ENCODE assay signal across 9 mouse cellular contexts in the genomic region with DNA sequence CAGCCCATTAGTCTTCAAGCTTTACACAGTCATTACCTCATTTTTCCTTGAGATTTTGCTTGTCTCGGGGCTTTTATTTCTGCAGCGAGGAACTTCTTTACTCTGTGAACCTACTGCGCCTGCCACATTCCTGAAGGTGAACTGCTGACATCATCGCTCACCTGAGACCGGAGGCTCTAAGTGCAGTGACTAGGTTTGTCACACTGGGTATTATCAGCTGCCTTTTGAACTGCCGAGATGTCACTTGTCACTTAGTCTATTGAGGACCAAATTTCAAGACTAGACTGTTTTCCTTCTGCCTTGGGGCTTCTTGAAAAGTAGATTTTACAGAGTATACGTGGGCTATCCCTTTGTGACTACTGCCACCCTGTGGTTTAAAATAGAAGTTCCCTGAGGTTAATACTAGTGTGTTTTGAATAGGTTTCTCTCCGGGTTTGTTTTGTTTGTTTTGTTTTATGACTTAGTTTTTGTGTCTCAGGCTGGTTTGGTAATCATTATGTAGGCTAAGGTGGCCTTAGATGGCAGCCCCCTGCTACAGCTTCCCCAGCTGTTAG. TPM values are rescaled to one million over a fixed set of nuclear protein-coding genes. Genes with fewer than 3 reads are reported as not detected.
A peak's percentile ranks its signal among the peaks of the same experiment; 100 is the strongest.
DNase-seq lines count a peak whose midpoint lies in the region; ATAC-seq and TF ChIP-seq lines count a peak whose summit lies in the region.
"Had no signal": no experiment of that assay in that cellular context is flagged by ENCODE, and none has a peak within 500 bp of the region (broad histone marks: within the 10 kb centered on the region; RNA-seq: fewer than 3 reads in every experiment).

No protein-coding gene starts in this region.

- TF ChIP-seq CTCF in liver, postnatal 0 days (IDR thresholded peaks at IDR 0.05; ENCODE audit: low read depth): peak; percentile 70
- TF ChIP-seq CTCF in lung, postnatal 0 days (IDR thresholded peaks at IDR 0.05): peak; percentile 80

- H3K9ac ChIP-seq in liver, postnatal 0 days (replicated peaks): no peak overlapping the region
- H3K9ac ChIP-seq in lung, postnatal 0 days (replicated peaks; ENCODE audit: low read depth): no peak overlapping the region

- WGBS in liver, postnatal 0 days (ENCODE audit: insufficient replicate concordance): 38% methylated on average over 8 of the region's 8 CpGs
- WGBS in lung, postnatal 0 days: 22% methylated on average over 8 of the region's 8 CpGs

- H3K4me2 ChIP-seq in liver, postnatal 0 days (ENCODE audit: low read depth, low read length): no peak overlapping the region
- peak overlapping the region; percentile 14; the same call in 1 of the 2 replicates for H3K4me2 ChIP-seq in lung, postnatal 0 days (replicated peaks; ENCODE audit: low read depth, low read length)

- H3K9me3 ChIP-seq in liver, postnatal 0 days (ENCODE audit: low read length): no peaks in the 10 kb centered on the region
- H3K9me3 ChIP-seq in lung, postnatal 0 days (ENCODE audit: low read length): no peaks in the 10 kb centered on the region

- H3K27ac ChIP-seq in liver, postnatal 0 days (ENCODE audit: low read depth): no peak overlapping the region
- H3K27ac ChIP-seq in lung, postnatal 0 days (ENCODE audit: low read length): no peak overlapping the region

- H3K4me1 ChIP-seq in liver, postnatal 0 days (ENCODE audit: insufficient read depth): peaks cover 10% of the 10 kb centered on the region
- H3K4me1 ChIP-seq in lung, postnatal 0 days (ENCODE audit: insufficient read depth, low read depth, low read length): peaks cover 18% of the 10 kb centered on the region; the same call in 1 of the 2 replicates

- no peak overlapping the region for H3K4me3 ChIP-seq in liver, postnatal 0 days (ENCODE audit: low read depth, low read length)
- no peak overlapping the region for H3K4me3 ChIP-seq in lung, postnatal 0 days (ENCODE audit: low read depth, low read length)

- TF ChIP-seq EP300 in liver, postnatal 0 days (IDR thresholded peaks at IDR 0.05; ENCODE audit: low read depth): no peak
- no peak for TF ChIP-seq EP300 in lung, postnatal 0 days (IDR thresholded peaks at IDR 0.05)

- H3K27me3 ChIP-seq in liver, postnatal 0 days (ENCODE audit: insufficient read depth, low read length): peaks cover 21% of the 10 kb centered on the region
- no peaks in the 10 kb centered on the region for H3K27me3 ChIP-seq in lung, postnatal 0 days (replicated peaks; ENCODE audit: insufficient read depth, low read length)

- no peak for ATAC-seq in liver, postnatal 0 days
- ATAC-seq in lung, postnatal 0 days: peak; percentile 48
- no peak for ATAC-seq in monocyte, adult 5-6 weeks (replicated peaks; ENCODE audit: insufficient number of reproducible peaks, low FRiP score, low TSS enrichment, poor library complexity, severe bottlenecking)

- no peaks in the 10 kb centered on the region for H3K36me3 ChIP-seq in liver, postnatal 0 days (replicated peaks; ENCODE audit: insufficient read depth, low read length)
- no peaks in the 10 kb centered on the region for H3K36me3 ChIP-seq in lung, postnatal 0 days (ENCODE audit: insufficient read depth, low read length)

- peak; percentile 67 to 82 for DNase-seq in cerebellum, postnatal 14 days
- no peak for DNase-seq in cerebellum, postnatal 4 days (ENCODE audit: low spot score in 2 of 2)
- DNase-seq in liver, postnatal 0 days: no peak
- DNase-seq in liver: no peak
- peak; percentile 66 for DNase-seq in embryo, embryonic 9.5 days (ENCODE audit: extremely low spot score)
- peak; percentile 76 for DNase-seq in lung, postnatal 0 days (ENCODE audit: low spot score)
- DNase-seq in ovary, adult 18-20 months (ENCODE audit: low spot score): no peak

RNA-seq across cellular contexts. Expression of gene Rpp25l, which starts 5.1 kb away (rescaled TPM):
- polyA plus RNA-seq in liver, postnatal 0 days (2015; fragmentation: Nextera tagmentation; extraction: Ambion mirVana): 30.9 and 31.7 TPM in 2 replicates
- 45.6 and 51.8 TPM in 2 replicates for polyA plus RNA-seq in lung, postnatal 0 days (2015; fragmentation: Nextera tagmentation; extraction: Ambion mirVana)
- total RNA-seq in monocyte, adult 5-6 weeks (2017): 11.6 to 17.4 TPM (median 12.0 TPM) in 3 replicates

RNA-seq across cellular contexts. Expression of gene Il11ra1, which starts 8.5 kb away (rescaled TPM):
- polyA plus RNA-seq in liver, postnatal 0 days (2015; fragmentation: Nextera tagmentation; extraction: Ambion mirVana): 28.5 and 33.2 TPM in 2 replicates
- polyA plus RNA-seq in lung, postnatal 0 days (2015; fragmentation: Nextera tagmentation; extraction: Ambion mirVana): 62.1 and 72.6 TPM in 2 replicates
- 25.4 to 27.9 TPM (median 27.7 TPM) in 3 replicates for total RNA-seq in monocyte, adult 5-6 weeks (2017)

RNA-seq across cellular contexts. Expression of gene Cntfr, which starts 11.4 kb away (rescaled TPM):
- 0.12 and 0.29 TPM in 2 replicates for polyA plus RNA-seq in liver, postnatal 0 days (2015; fragmentation: Nextera tagmentation; extraction: Ambion mirVana)
- polyA plus RNA-seq in lung, postnatal 0 days (2015; fragmentation: Nextera tagmentation; extraction: Ambion mirVana): 0.77 and 1.1 TPM in 2 replicates
- total RNA-seq in monocyte, adult 5-6 weeks (2017): not detected in 3 replicates

RNA-seq across cellular contexts. Expression of gene Dctn3, which starts 14.7 kb away (rescaled TPM):
- polyA plus RNA-seq in liver, postnatal 0 days (2015; fragmentation: Nextera tagmentation; extraction: Ambion mirVana): 64.0 and 65.2 TPM in 2 replicates
- 143 and 151 TPM in 2 replicates for polyA plus RNA-seq in lung, postnatal 0 days (2015; fragmentation: Nextera tagmentation; extraction: Ambion mirVana)
- total RNA-seq in monocyte, adult 5-6 weeks (2017): 122 to 157 TPM (median 150 TPM) in 3 replicates

RNA-seq across cellular contexts. Expression of gene Arid3c, which starts 22.7 kb away (rescaled TPM):
- not detected in 2 replicates for polyA plus RNA-seq in liver, postnatal 0 days (2015; fragmentation: Nextera tagmentation; extraction: Ambion mirVana)
- 0.06 TPM in 1 of 2 replicates, not detected in the other for polyA plus RNA-seq in lung, postnatal 0 days (2015; fragmentation: Nextera tagmentation; extraction: Ambion mirVana)
- not detected in 3 replicates for total RNA-seq in monocyte, adult 5-6 weeks (2017)
- polyA plus RNA-seq: heart, embryonic 16.5 days had no signal

Comparison
In these comparisons a context has a peak if more than half of its experiments do, and no peak if none do; other contexts are left out.
1. DNase-seq: peak in cerebellum, postnatal 14 days (2 of 2), embryo, embryonic 9.5 days (single experiment) and lung, postnatal 0 days (single experiment); none in cerebellum, postnatal 4 days (0 of 2), liver, postnatal 0 days (single experiment), liver (single experiment) and ovary, adult 18-20 months (single experiment).